Mouse (Mus musculus): ENCODE results near the gene Glb1l2.

GRCm38 (mm10) chr9:26792829-26793228 lies 13.4 kb downstream of the Glb1l2 start:
- TF ChIP-seq CTCF (IDR thresholded peaks at IDR 0.05; ENCODE audit: low read depth, low read length), result no peak
- no peak for TF ChIP-seq GATA1 (IDR thresholded peaks at IDR 0.05; ENCODE audit: borderline replicate concordance, low read length)
- no peak for TF ChIP-seq GATA2 (IDR thresholded peaks at IDR 0.05; ENCODE audit: borderline replicate concordance, low read depth, low read length)
- no peak for TF ChIP-seq TAL1 (conservative IDR thresholded peaks at IDR 0.05; ENCODE audit: low read depth, low read length)

Measured in G1E (cell line).